Mouse (Mus musculus) c-Kit-positive CD71-positive TER-119-negative erythroid progenitor cells, embryonic 14.5 days (primary cell): ENCODE measurements around the gene Fibcd1.

Experiments used
- DNase-seq: peaks from one replicate; pipeline ENCODE4 v3.0.0-alpha.2; 2013; ENCODE audit warnings: low read depth

The Fibcd1 gene

DNA sequence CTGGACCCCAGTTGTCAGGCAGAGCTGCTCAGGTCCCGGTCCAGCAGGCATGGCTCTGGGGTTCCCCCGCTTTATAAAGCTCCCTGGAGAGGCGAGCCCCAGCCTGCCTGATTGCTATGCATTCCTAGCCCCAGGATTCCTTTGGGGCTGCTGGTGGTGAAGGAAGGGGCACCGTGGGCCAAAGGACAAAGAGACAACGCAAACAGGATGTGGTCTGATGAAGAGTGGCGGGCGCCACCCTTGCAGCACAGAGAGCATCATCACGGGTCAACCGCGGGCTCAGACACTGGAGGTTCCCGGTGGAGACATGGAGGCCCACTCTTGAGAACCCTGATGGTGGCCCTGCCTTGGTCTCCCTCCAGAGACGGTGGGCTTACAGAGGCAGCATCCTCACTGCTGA lies 35.4 kb downstream of the Fibcd1 start, which contains the start of gene Qrfp:
TSS of gene Qrfp (minus strand) at position 137 of the 400 bp plus-strand sequence.
- DNase-seq = no peak

DNA sequence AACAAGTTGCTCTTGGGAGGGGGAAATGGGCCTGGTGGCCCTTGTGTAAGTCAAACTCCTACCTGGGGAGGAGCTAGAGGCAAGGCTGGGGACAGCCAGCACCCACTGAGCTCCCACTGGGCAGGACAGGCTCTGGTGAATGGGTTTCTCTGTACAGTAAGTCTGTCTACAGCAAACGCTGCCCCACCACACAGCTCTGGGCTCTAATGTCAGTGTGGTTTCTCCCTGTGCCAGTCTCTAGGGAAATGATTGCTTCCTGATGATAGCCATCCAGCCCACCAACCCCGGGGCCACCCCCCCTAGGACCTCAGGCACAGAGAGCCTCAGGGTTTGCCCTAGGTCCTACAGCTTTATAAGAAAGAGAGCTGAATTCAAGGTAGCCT lies 36.5 kb downstream of the Fibcd1 start:
- no peak for DNase-seq

DNA sequence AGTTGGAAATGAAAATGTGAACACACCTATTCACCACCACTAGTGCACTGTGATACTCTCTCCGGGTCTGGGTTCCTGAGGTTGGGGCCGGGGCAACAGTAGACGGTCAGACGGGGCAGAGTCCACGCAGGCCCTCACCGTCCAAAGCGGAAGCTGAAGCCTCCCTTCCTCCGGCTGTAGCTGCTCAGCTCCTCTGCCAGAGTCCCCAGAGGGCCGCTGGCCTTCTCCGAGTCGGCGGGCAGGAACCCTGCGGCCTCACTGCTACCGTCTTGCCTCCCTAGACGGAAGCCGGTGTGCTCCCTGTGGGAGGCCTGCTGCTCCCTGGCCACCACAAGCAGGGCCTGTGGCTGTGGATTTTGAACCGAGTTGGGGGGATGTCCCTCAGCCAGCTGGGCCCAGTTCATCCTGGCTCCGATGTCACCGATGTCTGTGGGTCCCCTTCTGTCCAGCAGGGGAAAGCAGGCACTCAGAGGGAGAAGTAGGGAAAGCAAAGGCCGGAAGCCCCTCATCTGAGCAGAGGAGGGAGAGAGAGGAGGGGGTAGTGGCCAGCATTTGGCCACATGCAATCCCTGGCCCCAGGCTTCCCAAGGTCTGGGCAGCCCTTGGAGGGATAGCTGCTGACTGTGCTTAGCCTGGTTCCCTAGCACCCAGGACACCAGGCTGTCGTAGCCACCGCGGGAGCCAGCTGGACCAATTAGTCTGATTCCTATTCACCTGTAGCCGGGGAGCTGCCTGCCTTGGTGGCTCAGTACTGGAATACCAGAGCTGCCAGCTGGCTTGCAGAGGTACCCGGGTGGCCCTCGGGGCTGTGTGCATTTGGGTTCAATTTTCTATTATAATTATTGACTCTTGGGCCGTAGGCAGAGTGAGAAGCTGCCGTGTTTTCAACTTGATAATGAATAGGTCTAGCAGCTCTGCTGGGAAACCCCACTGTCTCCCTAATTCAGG lies 37.1 kb downstream of the Fibcd1 start:
- no peak for DNase-seq

- DNase-seq = no peak
Measured at GRCm38 (mm10) chr2:31806639-31807382, 39.0 kb downstream of the Fibcd1 start.

- no peak for DNase-seq
Measured at GRCm38 (mm10) chr2:31803480-31803879, 42.3 kb downstream of the Fibcd1 start.

GRCm38 (mm10) chr2:31802811-31803210 lies 43.0 kb downstream of the Fibcd1 start:
- DNase-seq = no peak

- no peak for DNase-seq
Measured at GRCm38 (mm10) chr2:31801416-31801815, 44.4 kb downstream of the Fibcd1 start.

- no peak for DNase-seq
Measured at GRCm38 (mm10) chr2:31796943-31797342, 48.9 kb downstream of the Fibcd1 start.

DNA sequence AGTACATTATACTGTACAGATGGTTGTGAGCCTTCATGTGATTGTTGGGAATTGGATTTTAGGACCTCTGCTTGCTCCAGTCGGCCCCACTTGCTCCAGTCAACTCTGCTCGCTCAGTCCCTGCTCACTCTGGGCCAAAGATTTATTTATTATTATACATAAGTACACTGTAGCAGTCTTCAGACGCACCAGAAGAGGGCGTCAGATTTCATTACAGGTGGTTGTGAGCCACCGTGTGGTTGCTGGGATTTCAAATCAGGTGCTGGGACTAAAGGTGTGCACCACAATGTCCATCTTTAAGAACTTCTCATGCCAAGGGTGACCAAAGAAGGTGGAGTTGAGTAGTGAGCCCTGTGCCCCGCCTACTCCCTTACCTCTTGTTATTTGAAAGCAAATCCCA lies 53.2 kb downstream of the Fibcd1 start:
- DNase-seq = no peak

GRCm38 (mm10) chr2:31791260-31791659 lies 54.5 kb downstream of the Fibcd1 start:
- DNase-seq = no peak

GRCm38 (mm10) chr2:31790728-31791251 lies 55.0 kb downstream of the Fibcd1 start:
- DNase-seq = no peak

- no peak for DNase-seq
Measured at GRCm38 (mm10) chr2:31789215-31789614, 56.6 kb downstream of the Fibcd1 start.

DNA sequence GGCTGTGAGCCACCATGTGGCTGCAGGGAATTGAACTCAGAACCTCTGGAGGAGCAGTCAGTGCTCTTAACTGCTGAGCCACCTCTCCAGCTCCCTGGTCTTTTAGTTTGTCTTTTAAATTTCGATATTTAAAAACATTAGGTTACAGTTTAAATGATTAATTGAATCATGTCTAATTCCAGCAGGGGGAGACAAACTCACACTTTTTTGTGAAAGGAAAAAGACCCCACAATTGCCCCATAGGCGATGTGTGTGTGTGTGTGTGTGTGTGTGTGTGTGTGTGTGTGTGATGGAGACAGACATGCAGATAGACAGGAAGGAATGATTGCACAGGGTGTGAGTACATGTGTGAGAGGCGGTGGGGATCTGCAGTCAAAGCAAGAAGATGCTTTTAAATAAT lies 57.6 kb downstream of the Fibcd1 start:
- no peak for DNase-seq

DNA sequence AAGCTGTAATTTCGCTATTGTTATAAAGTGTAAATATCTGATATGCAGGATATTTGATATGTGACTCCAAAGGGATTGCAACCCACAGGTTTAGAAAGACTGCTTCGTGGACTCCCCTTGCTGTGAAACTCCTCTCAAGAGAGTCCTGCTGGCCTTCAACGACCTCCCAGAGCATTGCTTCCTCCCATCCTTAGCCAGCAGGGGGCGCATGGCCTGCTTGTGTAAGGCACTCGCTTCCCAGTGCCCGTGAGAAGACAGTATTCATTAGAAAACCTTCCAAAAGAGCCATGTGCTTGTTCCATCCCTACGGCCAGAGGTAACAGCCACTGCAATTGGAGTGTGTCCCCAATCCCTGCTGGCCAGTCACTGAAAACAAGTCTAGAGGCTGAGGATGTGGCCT lies 58.8 kb downstream of the Fibcd1 start:
- DNase-seq = peak; percentile 65

- peak; percentile 62 for DNase-seq
Measured at GRCm38 (mm10) chr2:31785074-31785473, 60.7 kb downstream of the Fibcd1 start.

- DNase-seq = no peak
Measured at GRCm38 (mm10) chr2:31782958-31783602, 62.7 kb downstream of the Fibcd1 start.

DNA sequence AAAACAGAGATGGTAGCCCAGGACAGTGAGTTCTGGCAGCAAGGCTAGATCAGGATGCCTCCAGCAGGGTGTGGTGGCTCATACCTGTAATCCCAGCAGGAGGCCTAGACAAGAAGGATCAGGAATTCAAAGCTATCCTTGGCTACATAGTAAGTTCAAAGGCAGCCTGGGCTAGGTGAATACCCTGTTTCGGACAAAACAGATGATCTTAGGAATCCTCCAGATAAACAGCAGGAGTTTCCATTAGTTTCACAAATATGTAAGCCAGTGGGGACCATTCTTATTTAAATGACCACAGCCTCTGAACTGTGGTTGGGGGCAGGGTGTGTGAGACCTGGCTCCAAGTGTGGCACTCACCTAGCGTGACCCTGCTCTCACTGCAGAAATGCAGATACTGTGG lies 66.5 kb downstream of the Fibcd1 start:
- no peak for DNase-seq

GRCm38 (mm10) chr2:31776479-31776878 lies 69.3 kb downstream of the Fibcd1 start:
- no peak for DNase-seq

DNA sequence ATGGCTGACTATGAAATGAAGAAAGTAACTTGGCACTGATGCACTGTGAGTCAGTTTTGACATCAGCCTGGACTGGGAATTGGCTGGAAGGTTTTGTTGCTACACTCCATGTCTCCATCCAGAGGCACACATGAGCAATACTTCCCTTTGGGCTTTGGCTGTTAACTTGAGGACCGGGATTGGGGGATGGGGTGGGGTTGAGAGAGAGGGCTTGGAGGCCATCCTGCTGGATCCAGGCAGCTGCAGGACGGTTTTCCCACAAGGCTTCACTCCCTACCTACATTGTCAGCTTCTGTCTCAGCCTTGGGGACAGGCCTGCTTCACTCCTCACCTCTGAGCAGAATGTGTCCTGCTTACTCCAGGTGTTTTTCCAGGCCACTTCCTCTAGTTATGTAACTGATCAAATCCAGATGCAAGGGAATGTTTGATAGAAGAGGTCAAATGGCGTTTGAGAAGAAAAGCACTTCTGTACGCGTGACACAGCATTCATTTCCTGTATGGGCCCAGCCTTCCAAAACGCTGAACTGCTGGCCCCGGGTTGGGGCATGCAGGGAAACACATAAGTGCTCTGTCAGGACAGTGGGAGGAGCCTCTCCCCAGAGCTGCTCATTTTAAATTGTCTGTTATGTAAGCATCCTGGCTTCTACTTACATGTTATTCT lies 74.9 kb downstream of the Fibcd1 start:
- no peak for DNase-seq

DNA sequence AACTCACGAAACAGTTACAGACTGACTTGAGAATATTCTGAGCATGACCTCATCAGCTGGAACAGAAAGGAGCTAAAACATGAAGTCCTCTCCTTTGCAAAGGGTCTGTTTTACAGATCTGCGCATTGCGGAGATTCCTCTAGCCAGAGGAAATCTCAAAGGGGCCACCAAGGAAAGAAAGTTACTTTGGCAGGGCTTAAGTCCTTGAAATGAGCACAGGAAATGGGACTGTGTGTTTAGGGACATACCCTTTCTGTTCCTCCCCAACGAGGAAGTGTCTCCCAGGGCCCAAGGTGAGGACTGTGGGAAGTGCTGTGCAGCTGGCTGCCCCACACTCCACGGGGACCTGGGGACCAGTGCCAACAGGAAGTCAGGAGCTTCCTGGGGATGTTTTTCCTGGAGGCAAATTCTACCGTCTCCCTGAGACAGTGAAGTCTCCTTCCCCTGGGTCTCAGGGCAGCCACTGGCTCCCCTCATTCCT lies 76.1 kb downstream of the Fibcd1 start:
- no peak for DNase-seq

GRCm38 (mm10) chr2:31769115-31769514 lies 76.7 kb downstream of the Fibcd1 start:
- DNase-seq = no peak

GRCm38 (mm10) chr2:31767815-31768214 lies 78.0 kb downstream of the Fibcd1 start:
- DNase-seq = no peak
